Mouse (Mus musculus) erythroblast, embryonic 14.5 days (primary cell): ENCODE data around the gene Smpd3. TPM values are rescaled to one million over a fixed set of nuclear protein-coding genes. Genes with fewer than 3 reads are reported as not detected.

ENCODE experiments used
- H3K27me3 ChIP-seq: 2 replicates; pipeline ENCODE4 v1.6.1; 2012; ENCODE audit warnings: inconsistent platforms; ENCODE audit not compliant: control insufficient read depth
- H3K36me3 ChIP-seq: 2 replicates; pipeline ENCODE4 v1.6.1; 2012; ENCODE audit warnings: mild to moderate bottlenecking, inconsistent platforms; ENCODE audit not compliant: control insufficient read depth
- H3K4me1 ChIP-seq: 2 replicates; pipeline ENCODE4 v1.6.1; 2012; ENCODE audit warnings: inconsistent platforms; ENCODE audit not compliant: control insufficient read depth
- H3K4me3 ChIP-seq: replicated peaks from 2 replicates; pipeline ENCODE3; 2012; ENCODE audit warnings: moderate library complexity, mild to moderate bottlenecking, inconsistent platforms
- H3K9me3 ChIP-seq: 2 replicates; pipeline ENCODE4 v1.6.1; 2012; ENCODE audit warnings: low read length, inconsistent platforms, mixed read lengths; ENCODE audit not compliant: control insufficient read depth
- GATA1 ChIP-seq: IDR thresholded peaks from 2 replicates; pipeline ENCODE4 v1.6.1; 2012; ENCODE audit warnings: low read length, inconsistent platforms, mixed read lengths
- TAL1 ChIP-seq: IDR thresholded peaks from 3 replicates; pipeline ENCODE4 v1.6.1; 2012; ENCODE audit warnings: low read length, inconsistent platforms, mixed read lengths
- polyA plus RNA-seq: library from polyadenylated mRNA; stranded (reverse); fragments of >175 nt; gene quantifications from 2 replicates; pipeline ENCODE4 v1.2.3, GENCODE M21; 2012

Gene Smpd3
- polyA plus RNA-seq, 1 experiment = not detected

DNA sequence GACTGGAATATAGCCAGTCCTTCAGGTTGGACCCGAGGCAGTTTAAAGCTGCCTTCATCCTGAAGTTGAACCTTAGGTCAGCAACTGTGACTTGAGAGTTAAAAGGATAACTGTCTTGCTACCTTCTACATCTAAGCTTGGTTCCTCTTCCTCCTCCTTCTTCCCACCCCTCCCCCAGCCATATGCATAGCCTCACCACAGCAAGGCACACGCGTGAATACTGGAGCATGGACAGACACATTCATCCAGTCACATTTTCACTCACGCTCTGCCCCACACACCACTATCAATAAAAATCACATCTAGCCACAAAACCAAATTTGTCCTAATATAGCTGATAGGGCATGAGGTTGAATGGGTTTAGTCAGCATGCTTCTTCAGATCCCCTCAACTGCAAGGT lies 1.8 kb downstream of the Smpd3 start:
- no peaks in the 10 kb centered on the region for H3K9me3 ChIP-seq
- H3K4me1 ChIP-seq = peaks cover 11% of the 10 kb centered on the region
- H3K36me3 ChIP-seq = no peaks in the 10 kb centered on the region
- no peak overlapping the region for H3K4me3 ChIP-seq
- no peak for TF ChIP-seq GATA1
- TF ChIP-seq TAL1 = no peak
- H3K27me3 ChIP-seq = peaks cover 32% of the 10 kb centered on the region

DNA sequence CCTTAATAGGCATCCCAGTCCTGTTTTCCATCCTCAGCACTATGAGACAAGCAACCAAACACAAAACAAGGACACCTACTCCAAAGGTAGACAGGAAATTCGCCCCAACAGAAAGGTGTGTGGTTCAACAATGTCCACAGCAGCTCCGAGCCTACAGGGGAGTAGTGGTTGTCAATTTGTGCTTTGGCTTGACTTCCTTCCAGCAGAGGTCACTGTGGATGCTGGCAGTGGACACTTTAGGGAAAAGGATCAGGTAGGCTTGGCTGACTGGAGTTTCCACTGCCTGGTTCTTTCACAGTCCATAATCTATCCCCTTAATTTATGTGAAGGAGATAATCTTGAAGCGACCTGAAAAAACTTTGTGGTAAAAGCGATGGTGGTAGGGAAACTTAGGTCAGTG lies 2.6 kb downstream of the Smpd3 start:
- H3K4me3 ChIP-seq = no peak overlapping the region
- no peaks in the 10 kb centered on the region for H3K36me3 ChIP-seq
- TF ChIP-seq TAL1 = no peak
- TF ChIP-seq GATA1 = no peak
- H3K27me3 ChIP-seq = peaks cover 32% of the 10 kb centered on the region
- H3K4me1 ChIP-seq = peaks cover 11% of the 10 kb centered on the region
- no peaks in the 10 kb centered on the region for H3K9me3 ChIP-seq

DNA sequence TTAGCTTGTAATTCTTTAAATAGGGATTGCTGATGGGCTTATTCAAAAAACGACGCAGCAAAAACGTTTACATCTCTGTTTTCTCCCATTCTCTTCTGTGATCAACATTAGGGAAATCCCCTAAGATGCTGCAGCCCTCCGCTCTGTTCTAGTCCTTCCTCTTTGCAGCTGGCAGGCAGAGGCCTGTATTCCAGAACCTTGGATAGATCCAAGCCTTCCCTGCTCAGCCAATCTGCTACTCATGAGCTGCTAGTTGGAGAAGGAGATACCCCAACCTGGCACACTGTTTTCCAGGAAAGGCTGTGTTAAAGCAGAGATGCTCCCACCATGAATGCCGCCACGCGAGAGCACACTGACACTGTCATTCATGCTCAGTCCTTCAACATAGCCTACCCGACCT lies 4.4 kb downstream of the Smpd3 start:
- Histone ChIP-seq H3K4me1 (peaks cover 9% of the 10 kb centered on the region), H3K27me3 (peaks cover 32% of the 10 kb centered on the region), H3K9me3 (no peaks in the 10 kb centered on the region), H3K4me3 (no peak overlapping the region), H3K36me3 (no peaks in the 10 kb centered on the region)
- TF ChIP-seq TAL1 (no peak), GATA1 (no peak)

DNA sequence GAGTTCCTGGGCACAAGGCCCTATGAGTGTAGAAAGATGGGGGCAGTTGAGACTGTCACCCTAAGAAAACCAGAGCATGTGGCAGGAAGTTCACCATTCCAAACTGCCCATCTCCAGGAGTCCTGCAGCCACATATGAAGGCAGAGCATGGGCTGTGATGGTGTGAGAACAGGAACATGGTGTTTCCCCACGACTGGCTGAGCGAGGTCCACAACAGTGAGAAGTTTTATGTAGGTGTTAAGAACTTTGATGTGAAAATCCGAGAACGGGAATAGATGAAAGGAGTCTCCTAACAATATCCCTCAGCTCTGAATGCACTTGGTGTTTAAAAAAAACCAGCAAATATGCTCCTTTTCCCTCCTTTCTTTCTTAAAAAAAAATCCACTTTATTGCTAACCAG lies 5.3 kb downstream of the Smpd3 start:
- Histone ChIP-seq H3K4me3 (no peak overlapping the region), H3K9me3 (no peaks in the 10 kb centered on the region), H3K36me3 (no peaks in the 10 kb centered on the region), H3K4me1 (peaks cover under 1% of the 10 kb centered on the region), H3K27me3 (peaks cover 28% of the 10 kb centered on the region)
- TF ChIP-seq GATA1 (no peak), TAL1 (no peak)

DNA sequence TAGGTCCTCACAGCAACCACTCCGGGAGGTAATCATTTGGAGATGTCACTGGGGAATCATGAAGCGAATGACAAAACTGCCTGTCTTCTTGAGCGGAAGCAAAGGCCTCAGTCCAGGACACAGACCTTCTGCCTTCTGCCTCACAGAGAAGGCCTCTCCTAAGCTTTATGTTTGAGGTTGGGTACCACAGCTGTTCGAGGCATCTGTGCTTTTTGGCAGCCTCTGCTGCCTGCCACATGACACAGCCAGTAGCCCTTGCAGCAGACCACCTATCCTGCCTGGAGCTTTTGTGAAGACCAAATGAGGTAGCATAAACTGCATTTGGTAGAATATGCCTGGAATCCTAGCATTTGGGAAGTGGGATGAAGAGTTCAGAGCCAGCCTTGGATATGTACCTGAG lies 11.2 kb downstream of the Smpd3 start:
- Histone ChIP-seq H3K4me3 (no peak overlapping the region), H3K27me3 (no peaks in the 10 kb centered on the region), H3K9me3 (no peaks in the 10 kb centered on the region), H3K36me3 (no peaks in the 10 kb centered on the region), H3K4me1 (no peaks in the 10 kb centered on the region)
- TF ChIP-seq GATA1 (no peak), TAL1 (no peak)

DNA sequence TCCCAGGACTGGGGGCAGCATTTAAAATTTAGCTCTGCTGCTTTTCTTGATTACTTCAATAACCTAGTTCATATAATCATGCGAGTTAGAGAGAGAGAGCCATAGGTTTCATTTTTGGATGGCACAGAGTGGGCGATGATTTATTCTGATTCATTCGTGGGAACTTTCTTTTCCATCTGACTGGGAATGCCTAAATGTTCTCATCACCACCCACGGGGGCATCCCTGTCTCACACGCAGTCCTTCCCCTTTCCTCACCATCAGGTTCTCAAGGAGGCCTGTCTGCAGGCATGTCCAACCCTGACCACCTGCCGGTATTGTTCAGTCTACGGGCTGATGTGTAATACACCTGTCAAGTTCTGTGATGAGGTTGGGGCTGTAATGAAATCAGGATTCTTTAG lies 16.4 kb downstream of the Smpd3 start:
- TF ChIP-seq GATA1 = no peak
- TF ChIP-seq TAL1 = no peak
- H3K27me3 ChIP-seq = no peaks in the 10 kb centered on the region
- H3K4me3 ChIP-seq = no peak overlapping the region
- H3K36me3 ChIP-seq = no peaks in the 10 kb centered on the region
- H3K4me1 ChIP-seq = no peaks in the 10 kb centered on the region
- no peaks in the 10 kb centered on the region for H3K9me3 ChIP-seq

DNA sequence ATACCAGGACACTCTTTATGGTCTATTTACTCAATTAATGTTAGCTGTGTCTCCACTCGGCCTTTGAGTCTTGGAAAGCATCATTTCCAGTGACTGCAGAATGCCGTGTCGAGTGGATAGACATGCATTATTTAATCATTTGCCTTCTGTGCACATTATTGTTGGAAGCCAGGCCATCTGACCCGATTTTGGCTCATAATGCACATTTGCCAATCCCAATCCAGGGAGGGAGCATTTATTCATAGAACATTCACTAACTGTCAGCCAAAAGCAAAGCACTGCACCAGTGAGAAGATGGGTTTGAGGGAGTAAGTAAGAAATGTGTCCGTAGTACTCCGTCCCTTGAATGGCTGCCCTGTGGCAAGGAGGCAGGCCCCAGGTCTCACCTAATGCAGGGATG lies 17.8 kb downstream of the Smpd3 start:
- TF ChIP-seq GATA1 (no peak), TAL1 (no peak)
- H3K27me3 ChIP-seq = no peaks in the 10 kb centered on the region
- H3K9me3 ChIP-seq = no peaks in the 10 kb centered on the region
- no peaks in the 10 kb centered on the region for H3K4me1 ChIP-seq
- no peak overlapping the region for H3K4me3 ChIP-seq
- H3K36me3 ChIP-seq = no peaks in the 10 kb centered on the region

DNA sequence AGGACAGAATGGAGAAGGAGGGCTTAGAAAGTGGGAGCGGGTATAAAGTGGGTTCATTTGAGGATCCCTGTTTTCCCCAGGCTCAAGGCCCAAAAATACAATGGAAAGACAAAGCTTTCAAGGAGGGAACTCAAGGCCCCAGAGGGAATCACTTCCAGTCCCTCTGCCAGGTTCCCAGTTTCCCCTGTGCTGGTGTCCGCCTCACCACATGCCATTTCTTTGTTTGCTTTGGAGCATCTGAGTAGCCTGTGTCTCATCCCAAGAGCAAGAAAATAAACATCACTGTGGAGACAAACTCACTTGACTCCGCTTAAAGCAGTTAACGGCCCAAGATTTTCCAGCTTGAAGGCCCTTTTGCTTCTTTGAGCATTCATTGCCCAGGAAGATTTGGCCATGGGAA lies 20.7 kb downstream of the Smpd3 start:
- TF ChIP-seq GATA1 = no peak
- no peak for TF ChIP-seq TAL1
- Histone ChIP-seq H3K4me3 (no peak overlapping the region), H3K27me3 (no peaks in the 10 kb centered on the region), H3K36me3 (no peaks in the 10 kb centered on the region), H3K9me3 (no peaks in the 10 kb centered on the region), H3K4me1 (no peaks in the 10 kb centered on the region)

DNA sequence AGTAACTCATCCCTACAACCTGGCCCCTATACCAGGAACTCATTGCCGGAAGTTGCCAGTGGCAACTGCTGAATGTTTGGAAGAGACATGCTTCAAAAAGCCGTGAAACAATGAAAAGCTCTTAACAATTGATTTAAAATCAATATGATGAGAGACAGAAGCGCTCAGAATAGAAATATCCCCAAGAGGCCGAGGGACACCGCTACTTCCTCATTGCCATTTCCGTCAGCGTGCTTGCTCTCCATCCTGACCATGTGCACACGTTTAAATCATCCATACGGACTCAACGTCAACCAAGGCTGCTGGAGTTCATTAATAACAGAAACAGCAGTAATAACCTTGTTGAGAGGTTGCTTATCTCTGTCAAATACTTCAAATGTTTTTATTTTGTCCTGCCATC lies 21.3 kb downstream of the Smpd3 start:
- Histone ChIP-seq H3K9me3 (no peaks in the 10 kb centered on the region), H3K4me3 (no peak overlapping the region), H3K27me3 (no peaks in the 10 kb centered on the region), H3K36me3 (no peaks in the 10 kb centered on the region), H3K4me1 (no peaks in the 10 kb centered on the region)
- TF ChIP-seq GATA1 = no peak
- no peak for TF ChIP-seq TAL1

DNA sequence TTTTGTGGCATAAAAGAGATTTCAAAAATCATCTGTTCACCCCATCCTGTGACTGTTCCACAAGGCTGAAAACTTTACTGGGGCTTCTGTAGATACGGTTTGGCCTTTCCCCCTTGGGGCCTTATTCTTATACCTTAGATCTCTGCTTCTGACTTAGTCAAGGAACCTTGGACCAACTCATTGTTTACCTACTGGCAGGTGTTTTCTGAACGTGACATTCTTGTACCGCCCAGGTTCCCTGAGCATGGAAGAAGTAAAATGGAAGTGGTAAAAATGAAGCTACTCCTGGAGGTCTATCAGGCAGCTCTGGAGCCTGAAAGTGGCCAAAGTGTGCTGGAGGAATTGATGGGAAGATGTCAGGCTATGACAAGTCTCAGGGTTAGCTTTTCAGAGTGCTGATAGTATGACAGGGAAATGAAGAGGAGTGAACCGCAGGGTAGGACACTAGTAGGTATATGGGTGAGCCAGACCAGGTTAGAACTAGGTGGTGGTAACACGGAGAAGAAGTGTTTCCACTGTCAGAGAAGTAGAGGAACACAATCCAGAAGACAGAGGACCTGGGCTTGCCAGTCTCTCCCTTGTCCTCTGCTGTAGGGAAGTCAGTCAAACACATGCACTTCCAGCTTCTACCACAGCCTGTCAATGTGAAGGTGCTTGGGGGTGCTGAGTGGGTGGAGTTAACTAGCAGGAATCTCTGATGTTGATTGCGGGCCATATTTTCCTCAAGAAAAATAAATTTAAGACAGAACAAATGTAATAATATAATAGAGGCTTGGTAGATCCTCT lies 22.2 kb downstream of the Smpd3 start:
- Histone ChIP-seq H3K4me1 (no peaks in the 10 kb centered on the region), H3K9me3 (no peaks in the 10 kb centered on the region), H3K4me3 (no peak overlapping the region), H3K27me3 (no peaks in the 10 kb centered on the region), H3K36me3 (no peaks in the 10 kb centered on the region)
- TF ChIP-seq TAL1 (no peak), GATA1 (no peak)
